9 mouse cellular contexts compared by ENCODE assay signal in genomic region chr7:49045499-49046346, GRCm38 (mm10).
DNase-seq lines count a peak whose midpoint lies in the region; ATAC-seq and TF ChIP-seq lines count a peak whose summit lies in the region.
"Had no signal": no experiment of that assay in that cellular context is flagged by ENCODE, and none has a peak within 500 bp of the region (broad histone marks: within the 10 kb centered on the region; RNA-seq: fewer than 3 reads in every experiment).

No protein-coding gene starts in this region.

- H3K4me1 ChIP-seq in forebrain, postnatal 0 days (ENCODE audit: insufficient read depth): no peaks in the 10 kb centered on the region
- 0 out of 2 replicates have a peak, but pooled peaks cover 3% of the 10 kb centered on the region for H3K4me1 ChIP-seq in forebrain, embryonic 14.5 days (ENCODE audit: control insufficient read depth, insufficient read depth, low read length)
- peaks cover 45% of the 10 kb centered on the region for H3K4me1 ChIP-seq in neural tube, embryonic 11.5 days (ENCODE audit: control insufficient read depth, insufficient read depth, low read length)

- no peak for TF ChIP-seq CTCF in forebrain, postnatal 0 days (IDR thresholded peaks at IDR 0.05; ENCODE audit: low read depth)

- H3K4me2 ChIP-seq in forebrain, postnatal 0 days (ENCODE audit: low read depth): no peak overlapping the region
- H3K4me2 ChIP-seq in forebrain, embryonic 14.5 days (ENCODE audit: low read length): no peak overlapping the region
- no peak overlapping the region for H3K4me2 ChIP-seq in neural tube, embryonic 11.5 days (ENCODE audit: low read depth)

- no peaks in the 10 kb centered on the region for H3K36me3 ChIP-seq in forebrain, postnatal 0 days (ENCODE audit: insufficient read depth)
- no peaks in the 10 kb centered on the region for H3K36me3 ChIP-seq in forebrain, embryonic 14.5 days (ENCODE audit: control insufficient read depth, insufficient read depth, low read length)
- no peaks in the 10 kb centered on the region for H3K36me3 ChIP-seq in neural tube, embryonic 11.5 days (ENCODE audit: control insufficient read depth, insufficient read depth, low read length)

- no peak overlapping the region for H3K4me3 ChIP-seq in forebrain, postnatal 0 days (ENCODE audit: low read depth, low read length)
- no peak overlapping the region for H3K4me3 ChIP-seq in forebrain, embryonic 14.5 days (ENCODE audit: low read depth, low read length)
- H3K4me3 ChIP-seq in neural tube, embryonic 11.5 days (ENCODE audit: low read depth, low read length): no peak overlapping the region

- no peaks in the 10 kb centered on the region for H3K9me3 ChIP-seq in forebrain, postnatal 0 days (ENCODE audit: low read length)
- H3K9me3 ChIP-seq in forebrain, embryonic 14.5 days (replicated peaks; ENCODE audit: control insufficient read depth, low read length): no peaks in the 10 kb centered on the region
- no peaks in the 10 kb centered on the region for H3K9me3 ChIP-seq in neural tube, embryonic 11.5 days (ENCODE audit: control insufficient read depth, low read length)

- ATAC-seq in forebrain, postnatal 0 days: peak; percentile 28; the same call in 1 of the 2 replicates
- ATAC-seq in forebrain, embryonic 14.5 days: no peak
- ATAC-seq in neural tube, embryonic 11.5 days (ENCODE audit: insufficient read depth, low FRiP score, low TSS enrichment): peak; percentile 33
- no peak for ATAC-seq in erythroid progenitor cell, adult 5-6 weeks (replicated peaks; ENCODE audit: low FRiP score, poor library complexity, severe bottlenecking)

- no peak overlapping the region for H3K9ac ChIP-seq in forebrain, postnatal 0 days
- H3K9ac ChIP-seq in forebrain, embryonic 14.5 days (ENCODE audit: low read length): no peak overlapping the region
- H3K9ac ChIP-seq in neural tube, embryonic 11.5 days (ENCODE audit: low read length): no peak overlapping the region

- no peak for DNase-seq in forebrain, postnatal 0 days
- DNase-seq in forebrain, embryonic 14.5 days (ENCODE audit: low spot score): no peak
- no peak for DNase-seq in neural tube, embryonic 11.5 days (ENCODE audit: low spot score)
- no peak for DNase-seq in neural tube, embryonic 10.5 days (ENCODE audit: extremely low spot score, low spot score)
- DNase-seq in kidney, postnatal 14 days: peak; percentile 43
- DNase-seq in gastrocnemius, adult 18-20 months (ENCODE audit: low spot score): no peak
- DNase-seq in layer of hippocampus, adult 8-10 months (ENCODE audit: low spot score in 2 of 2): no peak
- DNase-seq: cerebellum, adult 18-20 months had no signal

- no peaks in the 10 kb centered on the region for H3K27me3 ChIP-seq in forebrain, postnatal 0 days (ENCODE audit: insufficient read depth, low read length)
- no peaks in the 10 kb centered on the region for H3K27me3 ChIP-seq in forebrain, embryonic 14.5 days (replicated peaks; ENCODE audit: control insufficient read depth, insufficient read depth, low read length)
- no peaks in the 10 kb centered on the region for H3K27me3 ChIP-seq in neural tube, embryonic 11.5 days (ENCODE audit: control insufficient read depth, insufficient read depth, low read length)

- WGBS in forebrain, postnatal 0 days: 67% methylated on average over 6 of the region's 6 CpGs
- 73% methylated on average over 6 of the region's 6 CpGs for WGBS in forebrain, embryonic 14.5 days
- 60% methylated on average over 6 of the region's 6 CpGs for WGBS in neural tube, embryonic 11.5 days

- H3K27ac ChIP-seq in forebrain, postnatal 0 days (ENCODE audit: low read depth, low read length): no peak overlapping the region
- H3K27ac ChIP-seq in forebrain, embryonic 14.5 days (ENCODE audit: low read depth, low read length): no peak overlapping the region
- no peak overlapping the region for H3K27ac ChIP-seq in neural tube, embryonic 11.5 days (ENCODE audit: low read depth, low read length)

Comparison
In these comparisons a context has a peak if more than half of its experiments do, and no peak if none do; other contexts are left out.
1. ATAC-seq: peak in forebrain, postnatal 0 days (single experiment) and neural tube, embryonic 11.5 days (single experiment); none in forebrain, embryonic 14.5 days (single experiment) and erythroid progenitor cell, adult 5-6 weeks (single experiment).